Mouse (Mus musculus) liver, adult 2 months (tissue): Measurements from ENCODE around the gene Vwa3a.
A peak's percentile ranks its signal among the peaks of the same experiment; 100 is the strongest.

Experiments
- CTCF ChIP-seq: fragments of 200-500 bp; IDR thresholded peaks from 2 replicates; pipeline ENCODE4 v1.5.1; 2011; ENCODE audit warnings: low read depth, low read length, control low read depth
- POLR2A ChIP-seq: fragments of 200-500 bp; IDR thresholded peaks from 2 replicates; pipeline ENCODE4 v1.6.1; 2011; ENCODE audit warnings: low read length, control low read depth; ENCODE audit not compliant: insufficient read depth; ENCODE audit errors: extremely low read depth

DNA sequence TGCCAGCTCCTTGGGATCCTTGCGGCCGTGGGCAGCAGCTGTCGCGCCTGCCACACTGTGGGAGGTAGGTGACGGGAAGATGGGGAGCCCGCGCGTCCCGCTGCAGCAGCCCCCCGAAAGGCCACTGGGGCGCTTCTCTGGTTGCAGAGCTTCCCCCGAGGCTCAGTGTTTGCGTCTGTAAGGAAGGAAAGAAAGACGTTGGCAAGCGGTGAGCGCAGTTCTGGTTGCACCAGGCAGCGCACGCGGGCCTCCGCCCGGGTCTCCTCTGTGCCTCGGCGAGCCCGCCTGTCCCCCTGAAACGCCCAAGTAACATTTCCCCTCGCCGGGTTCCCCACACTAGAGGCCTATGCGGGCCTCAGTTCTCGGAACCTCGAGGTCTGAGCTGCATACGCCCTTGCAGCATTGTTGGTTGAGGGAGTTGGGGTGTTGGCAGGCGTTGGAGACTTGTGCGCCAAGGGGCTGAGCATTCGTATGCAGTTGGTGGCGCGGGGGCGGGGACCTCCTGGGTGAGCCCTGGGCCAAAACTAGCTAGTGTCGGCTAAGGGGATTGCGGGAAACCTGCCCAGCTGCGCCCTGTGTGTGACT, 104.0 kb downstream of the Vwa3a start:
- TF ChIP-seq CTCF (no peak), POLR2A (0 out of 2 replicates have a peak, but pooled peaks have one; percentile 0)
